Mouse (Mus musculus): ENCODE results near the gene Nxn.

GRCm38 (mm10) chr11:76257386-76257785 lies 141.6 kb downstream of the Nxn start:
- TF ChIP-seq GATA1 (IDR thresholded peaks at IDR 0.05; ENCODE audit: low read length) (no peak), TAL1 (IDR thresholded peaks at IDR 0.05; ENCODE audit: low read length) (no peak)
